28 mouse cellular contexts compared by ENCODE assay signal in genomic region chr9:120563590-120563989, GRCm38 (mm10). TPM values are rescaled to one million over a fixed set of nuclear protein-coding genes. Genes with fewer than 3 reads are reported as not detected.
DNase-seq lines count a peak whose midpoint lies in the region; ATAC-seq and TF ChIP-seq lines count a peak whose summit lies in the region.
"Had no signal": no experiment of that assay in that cellular context is flagged by ENCODE, and none has a peak within 500 bp of the region (broad histone marks: within the 10 kb centered on the region; RNA-seq: fewer than 3 reads in every experiment).

No protein-coding gene starts in this region.

- no peak overlapping the region for H3K4me3 ChIP-seq in liver, embryonic 12.5 days
- H3K4me3 ChIP-seq in liver, postnatal 0 days (ENCODE audit: low read depth, low read length), result no peak overlapping the region
- H3K4me3 ChIP-seq in liver, embryonic 14.5 days (ENCODE audit: insufficient read depth in 1 of 2, low read depth in 2 of 2, low read length in 2 of 2), result no peak overlapping the region
- H3K4me3 ChIP-seq in forebrain, postnatal 0 days (ENCODE audit: low read depth, low read length), result no peak overlapping the region
- H3K4me3 ChIP-seq: heart, adult 2 months; heart, embryonic 10.5 days; heart, embryonic 13.5 days; hindbrain, embryonic 12.5 days; hindbrain, embryonic 15.5 days had no signal

- DNase-seq in liver, postnatal 0 days, result no peak
- peak; percentile 77 for DNase-seq in MN1 (ENCODE audit: low spot score)
- no peak for DNase-seq in liver, embryonic 14.5 days (ENCODE audit: low read depth in 3 of 3, low spot score in 3 of 3)
- no peak for DNase-seq in ovary, adult 18-20 months (ENCODE audit: low spot score)
- DNase-seq in forebrain, postnatal 0 days, result no peak
- DNase-seq: adrenal gland, adult 8-10 months; adrenal gland, postnatal 25 days; cerebellum, adult 11-12 months; cerebellum, adult 8-10 months; cerebellum, postnatal 10 days; cerebellum, postnatal 36 days; gastrocnemius, postnatal 36 days; heart, adult 2 months had no signal

- peak; percentile 58; the same call in 1 of the 2 replicates for ATAC-seq in liver, embryonic 12.5 days
- ATAC-seq in liver, postnatal 0 days, result no peak
- ATAC-seq in liver, embryonic 14.5 days (ENCODE audit: insufficient read depth), result peak; percentile 29; the same call in 1 of the 2 replicates
- peak; percentile 56 for ATAC-seq in megakaryocyte-erythroid progenitor cell, adult 5-6 weeks (replicated peaks; ENCODE audit: low FRiP score, low TSS enrichment, poor library complexity, severe bottlenecking)
- ATAC-seq in erythroblast, adult 5-6 weeks (replicated peaks; ENCODE audit: low FRiP score, poor library complexity, severe bottlenecking), result no peak
- ATAC-seq in forebrain, postnatal 0 days, result no peak
- ATAC-seq: activated CD4-positive, CD25-positive, alpha-beta regulatory T cell, adult 4 months; CD4-positive, CD25-positive, alpha-beta regulatory T cell, adult 4 months; forebrain, embryonic 14.5 days had no signal

- 25% methylated on average over 3 of the region's 3 CpGs for WGBS in liver, embryonic 12.5 days (ENCODE audit: insufficient replicate concordance)
- 55% methylated on average over 3 of the region's 3 CpGs for WGBS in liver, postnatal 0 days (ENCODE audit: insufficient replicate concordance)
- WGBS in liver, embryonic 14.5 days (ENCODE audit: insufficient replicate concordance), result 25% methylated on average over 3 of the region's 3 CpGs
- 89% methylated on average over 3 of the region's 3 CpGs for WGBS in forebrain, postnatal 0 days

- no peak for TF ChIP-seq EP300 in liver, postnatal 0 days (IDR thresholded peaks at IDR 0.05; ENCODE audit: low read depth)
- no peak for TF ChIP-seq EP300 in liver, embryonic 14.5 days (IDR thresholded peaks at IDR 0.05; ENCODE audit: low read depth)

- no peak overlapping the region for H3K4me2 ChIP-seq in liver, embryonic 12.5 days
- no peak overlapping the region for H3K4me2 ChIP-seq in liver, postnatal 0 days (ENCODE audit: low read depth, low read length)
- no peak overlapping the region for H3K4me2 ChIP-seq in liver, embryonic 14.5 days (ENCODE audit: low read depth)
- no peak overlapping the region for H3K4me2 ChIP-seq in forebrain, postnatal 0 days (ENCODE audit: low read depth)
- H3K4me2 ChIP-seq: heart, embryonic 13.5 days; hindbrain, embryonic 12.5 days; hindbrain, embryonic 15.5 days had no signal

- H3K27me3 ChIP-seq in liver, embryonic 12.5 days (replicated peaks), result no peaks in the 10 kb centered on the region
- H3K27me3 ChIP-seq in liver, postnatal 0 days (ENCODE audit: insufficient read depth, low read length), result no peaks in the 10 kb centered on the region
- H3K27me3 ChIP-seq in liver, embryonic 14.5 days (ENCODE audit: control insufficient read depth, insufficient read depth, low read length), result no peaks in the 10 kb centered on the region
- H3K27me3 ChIP-seq in forebrain, postnatal 0 days (ENCODE audit: insufficient read depth, low read length), result no peaks in the 10 kb centered on the region
- H3K27me3 ChIP-seq: heart, embryonic 13.5 days; hindbrain, embryonic 12.5 days; hindbrain, embryonic 15.5 days had no signal

- H3K36me3 ChIP-seq in liver, embryonic 12.5 days, result no peaks in the 10 kb centered on the region
- H3K36me3 ChIP-seq in liver, postnatal 0 days (replicated peaks; ENCODE audit: insufficient read depth, low read length), result no peaks in the 10 kb centered on the region
- no peaks in the 10 kb centered on the region for H3K36me3 ChIP-seq in liver, embryonic 14.5 days (replicated peaks; ENCODE audit: control insufficient read depth, insufficient read depth, low read depth)
- H3K36me3 ChIP-seq in forebrain, postnatal 0 days (ENCODE audit: insufficient read depth), result no peaks in the 10 kb centered on the region
- H3K36me3 ChIP-seq: heart, embryonic 10.5 days; heart, embryonic 13.5 days; hindbrain, embryonic 12.5 days; hindbrain, embryonic 15.5 days had no signal

- TF ChIP-seq CTCF in liver, postnatal 0 days (IDR thresholded peaks at IDR 0.05; ENCODE audit: low read depth), result no peak
- TF ChIP-seq CTCF in liver, embryonic 14.5 days (IDR thresholded peaks at IDR 0.05; ENCODE audit: low read depth), result no peak
- TF ChIP-seq CTCF in forebrain, postnatal 0 days (IDR thresholded peaks at IDR 0.05; ENCODE audit: low read depth), result no peak

- no peak overlapping the region for H3K27ac ChIP-seq in liver, embryonic 12.5 days
- no peak overlapping the region for H3K27ac ChIP-seq in liver, postnatal 0 days (ENCODE audit: low read depth)
- no peak overlapping the region for H3K27ac ChIP-seq in liver, embryonic 14.5 days
- H3K27ac ChIP-seq in forebrain, postnatal 0 days (ENCODE audit: low read depth, low read length), result no peak overlapping the region
- H3K27ac ChIP-seq: heart, adult 2 months; heart, embryonic 10.5 days; heart, embryonic 13.5 days; hindbrain, embryonic 12.5 days; hindbrain, embryonic 15.5 days had no signal

- H3K9me3 ChIP-seq in liver, embryonic 12.5 days (replicated peaks), result no peaks in the 10 kb centered on the region
- H3K9me3 ChIP-seq in liver, postnatal 0 days (ENCODE audit: low read length), result no peaks in the 10 kb centered on the region
- no peaks in the 10 kb centered on the region for H3K9me3 ChIP-seq in liver, embryonic 14.5 days (ENCODE audit: control insufficient read depth, low read length)
- no peaks in the 10 kb centered on the region for H3K9me3 ChIP-seq in forebrain, postnatal 0 days (ENCODE audit: low read length)
- H3K9me3 ChIP-seq: heart, embryonic 10.5 days; heart, embryonic 13.5 days; hindbrain, embryonic 12.5 days; hindbrain, embryonic 15.5 days had no signal

- H3K9ac ChIP-seq in liver, embryonic 12.5 days, result no peak overlapping the region
- H3K9ac ChIP-seq in liver, postnatal 0 days (replicated peaks), result no peak overlapping the region
- no peak overlapping the region for H3K9ac ChIP-seq in liver, embryonic 14.5 days (replicated peaks)
- H3K9ac ChIP-seq in forebrain, postnatal 0 days, result no peak overlapping the region
- H3K9ac ChIP-seq: heart, embryonic 13.5 days; hindbrain, embryonic 12.5 days; hindbrain, embryonic 15.5 days had no signal

- peaks cover 44% of the 10 kb centered on the region for H3K4me1 ChIP-seq in liver, embryonic 12.5 days
- H3K4me1 ChIP-seq in liver, postnatal 0 days (ENCODE audit: insufficient read depth), result no peaks in the 10 kb centered on the region
- H3K4me1 ChIP-seq in liver, embryonic 14.5 days (replicated peaks; ENCODE audit: control insufficient read depth in 2 of 2, insufficient read depth in 2 of 2, low read length in 1 of 2), result peaks cover 7 to 18% of the 10 kb centered on the region in 2 experiments; a peak in 3 of 4 replicates
- H3K4me1 ChIP-seq in forebrain, postnatal 0 days (ENCODE audit: insufficient read depth), result no peaks in the 10 kb centered on the region
- H3K4me1 ChIP-seq: heart, embryonic 13.5 days; hindbrain, embryonic 12.5 days; hindbrain, embryonic 15.5 days had no signal

RNA-seq across cellular contexts. Expression of gene Rpl14, which starts 7.7 kb away (rescaled TPM):
- 722 and 731 TPM in 2 replicates for polyA plus RNA-seq in liver, embryonic 12.5 days (2016; fragmentation: Nextera tagmentation; extraction: Ambion mirVana)
- 422 and 441 TPM in 2 replicates for polyA plus RNA-seq in liver, postnatal 0 days (2015; fragmentation: Nextera tagmentation; extraction: Ambion mirVana)
- polyA plus RNA-seq in liver, embryonic 14.5 days (2012; rRNA removed), result 248 and 556 TPM in 2 replicates
- polyA plus RNA-seq in liver, embryonic 14.5 days (2014; fragmentation: Nextera tagmentation; extraction: Ambion mirVana), result 571 and 586 TPM in 2 replicates
- 2,590 and 2,648 TPM in 2 replicates for total RNA-seq in megakaryocyte-erythroid progenitor cell, adult 5-6 weeks (2014; fragmentation: Nextera tagmentation)
- total RNA-seq in megakaryocyte-erythroid progenitor cell, adult 5-6 weeks (2017), result 3,531 and 3,679 TPM in 2 replicates
- 365 and 373 TPM in 2 replicates for total RNA-seq in erythroblast, adult 5-6 weeks (2015; ENCODE audit: low replicate concordance)
- total RNA-seq in erythroblast, adult 5-6 weeks (2017; ENCODE audit: low replicate concordance), result 312 and 351 TPM in 2 replicates
- 449 and 763 TPM in 2 replicates for total RNA-seq in forebrain, postnatal 0 days (2014; rRNA removed)
- polyA plus RNA-seq in forebrain, postnatal 0 days (2015; fragmentation: Nextera tagmentation; extraction: Ambion mirVana), result 491 and 597 TPM in 2 replicates

RNA-seq across cellular contexts. Expression of gene Entpd3, which starts 24.0 kb away (rescaled TPM):
- polyA plus RNA-seq in liver, embryonic 12.5 days (2016; fragmentation: Nextera tagmentation; extraction: Ambion mirVana), result 0.05 TPM in 1 of 2 replicates, not detected in the other
- 0.05 TPM in 1 of 2 replicates, not detected in the other for polyA plus RNA-seq in liver, postnatal 0 days (2015; fragmentation: Nextera tagmentation; extraction: Ambion mirVana)
- polyA plus RNA-seq in liver, embryonic 14.5 days (2012; rRNA removed), result 0.01 and 0.02 TPM in 2 replicates
- not detected in 2 replicates for polyA plus RNA-seq in liver, embryonic 14.5 days (2014; fragmentation: Nextera tagmentation; extraction: Ambion mirVana)
- total RNA-seq in megakaryocyte-erythroid progenitor cell, adult 5-6 weeks (2014; fragmentation: Nextera tagmentation), result not detected in 2 replicates
- total RNA-seq in megakaryocyte-erythroid progenitor cell, adult 5-6 weeks (2017), result 0.27 TPM in 1 of 2 replicates, not detected in the other
- total RNA-seq in erythroblast, adult 5-6 weeks (2015; ENCODE audit: low replicate concordance), result 0.63 TPM in 1 of 2 replicates, not detected in the other
- 0.17 TPM in 1 of 2 replicates, not detected in the other for total RNA-seq in erythroblast, adult 5-6 weeks (2017; ENCODE audit: low replicate concordance)
- total RNA-seq in forebrain, postnatal 0 days (2014; rRNA removed), result 3.6 and 5.5 TPM in 2 replicates
- 3.6 and 3.7 TPM in 2 replicates for polyA plus RNA-seq in forebrain, postnatal 0 days (2015; fragmentation: Nextera tagmentation; extraction: Ambion mirVana)
- total RNA-seq: gastrocnemius, adult 8-10 months; gastrocnemius, postnatal 36 days; granulocyte monocyte progenitor cell, adult 5-6 weeks; heart, postnatal 25 days; hematopoietic stem cell, adult 5-6 weeks had no signal
- polyA plus RNA-seq: CD4-positive, CD25-positive, alpha-beta regulatory T cell, adult 4 months; forebrain, embryonic 11.5 days had no signal

Comparison
In these comparisons a context has a peak if more than half of its experiments do, and no peak if none do; other contexts are left out.
1. ATAC-seq: peak in liver, embryonic 12.5 days (single experiment), liver, embryonic 14.5 days (single experiment) and megakaryocyte-erythroid progenitor cell, adult 5-6 weeks (single experiment); none in liver, postnatal 0 days (single experiment), erythroblast, adult 5-6 weeks (single experiment) and forebrain, postnatal 0 days (single experiment).